ENCODE assay signal across 11 mouse cellular contexts in genomic region chr9:104128110-104128509, GRCm38 (mm10). TPM values are rescaled to one million over a fixed set of nuclear protein-coding genes. Genes with fewer than 3 reads are reported as not detected.
DNase-seq lines count a peak whose midpoint lies in the region; ATAC-seq and TF ChIP-seq lines count a peak whose summit lies in the region.
"Had no signal": no experiment of that assay in that cellular context is flagged by ENCODE, and none has a peak within 500 bp of the region (broad histone marks: within the 10 kb centered on the region; RNA-seq: fewer than 3 reads in every experiment).

No protein-coding gene starts in this region.

- H3K4me2 ChIP-seq in embryonic facial prominence, embryonic 14.5 days (ENCODE audit: low read depth, low read length), result no peak overlapping the region
- H3K4me2 ChIP-seq in forebrain, postnatal 0 days (ENCODE audit: low read depth), result no peak overlapping the region
- H3K4me2 ChIP-seq: heart, embryonic 11.5 days had no signal

- TF ChIP-seq CTCF in layer of hippocampus, adult 2 months (conservative IDR thresholded peaks at IDR 0.05), result no peak
- no peak for TF ChIP-seq CTCF in forebrain, postnatal 0 days (IDR thresholded peaks at IDR 0.05; ENCODE audit: low read depth)

- H3K4me1 ChIP-seq in embryonic facial prominence, embryonic 14.5 days (ENCODE audit: control insufficient read depth, insufficient read depth, low read length), result peaks cover 8% of the 10 kb centered on the region
- H3K4me1 ChIP-seq in forebrain, postnatal 0 days (ENCODE audit: insufficient read depth), result peaks cover 16% of the 10 kb centered on the region

- H3K27me3 ChIP-seq in embryonic facial prominence, embryonic 14.5 days (replicated peaks; ENCODE audit: control insufficient read depth, insufficient read depth, low read length), result no peaks in the 10 kb centered on the region
- H3K27me3 ChIP-seq in forebrain, postnatal 0 days (ENCODE audit: insufficient read depth, low read length), result no peaks in the 10 kb centered on the region

- WGBS in embryonic facial prominence, embryonic 14.5 days, result 56% methylated on average over 2 of the region's 2 CpGs
- WGBS in forebrain, postnatal 0 days, result 20% methylated on average over 2 of the region's 2 CpGs

- H3K9me3 ChIP-seq in embryonic facial prominence, embryonic 14.5 days (ENCODE audit: control insufficient read depth, low read length), result no peaks in the 10 kb centered on the region
- H3K9me3 ChIP-seq in forebrain, postnatal 0 days (ENCODE audit: low read length), result no peaks in the 10 kb centered on the region

- no peaks in the 10 kb centered on the region for H3K36me3 ChIP-seq in embryonic facial prominence, embryonic 14.5 days (ENCODE audit: control insufficient read depth, insufficient read depth, low read length)
- H3K36me3 ChIP-seq in forebrain, postnatal 0 days (ENCODE audit: insufficient read depth), result no peaks in the 10 kb centered on the region

- ATAC-seq in embryonic facial prominence, embryonic 14.5 days (ENCODE audit: low read depth), result no peak
- peak; percentile 57 for ATAC-seq in forebrain, postnatal 0 days

- peak overlapping the region; percentile 83 for H3K27ac ChIP-seq in layer of hippocampus, adult 2 months
- H3K27ac ChIP-seq in embryonic facial prominence, embryonic 14.5 days (replicated peaks; ENCODE audit: low read depth, low read length), result no peak overlapping the region
- H3K27ac ChIP-seq in forebrain, postnatal 0 days (ENCODE audit: low read depth, low read length), result peak overlapping the region; percentile 80
- H3K27ac ChIP-seq: kidney, postnatal 0 days had no signal

- H3K4me3 ChIP-seq in layer of hippocampus, adult 2 months, result no peak overlapping the region
- H3K4me3 ChIP-seq in embryonic facial prominence, embryonic 14.5 days (ENCODE audit: low read depth, low read length), result no peak overlapping the region
- no peak overlapping the region for H3K4me3 ChIP-seq in forebrain, postnatal 0 days (ENCODE audit: low read depth, low read length)

- peak in 1 of 2 experiments; percentile 66 for DNase-seq in layer of hippocampus, adult 2 months (ENCODE audit: low spot score in 2 of 2)
- no peak for DNase-seq in layer of hippocampus, postnatal 10 days (ENCODE audit: low spot score in 2 of 2)
- peak; percentile 54 for DNase-seq in embryonic facial prominence, embryonic 14.5 days (ENCODE audit: low spot score)
- DNase-seq in forebrain, postnatal 0 days, result peak; percentile 82
- peak; percentile 26 for DNase-seq in retina, embryonic 14.5 days (ENCODE audit: low spot score)
- no peak for DNase-seq in spleen, adult 18-20 months
- DNase-seq in gastrocnemius, postnatal 10 days, result no peak
- DNase-seq: cerebellum, postnatal 25 days; lung, adult 18-20 months had no signal

- no peak overlapping the region for H3K9ac ChIP-seq in embryonic facial prominence, embryonic 14.5 days (ENCODE audit: low read depth, low read length)
- H3K9ac ChIP-seq in forebrain, postnatal 0 days, result no peak overlapping the region

RNA-seq across cellular contexts. Expression of gene Ackr4, which starts 1.4 kb away (rescaled TPM):
- under 1 TPM in 1 of 2 experiments, not detected in 1; 0.49 TPM for total RNA-seq in layer of hippocampus, adult 2 months (2021)
- total RNA-seq in layer of hippocampus, postnatal 10 days (2021), result under 1 TPM; 0.23 to 0.40 TPM
- 3.2 and 4.4 TPM in 2 replicates for polyA plus RNA-seq in embryonic facial prominence, embryonic 14.5 days (2014; fragmentation: Nextera tagmentation; extraction: Ambion mirVana)
- total RNA-seq in forebrain, postnatal 0 days (2014; rRNA removed), result 1.2 and 3.1 TPM in 2 replicates
- 0.53 and 0.70 TPM in 2 replicates for polyA plus RNA-seq in forebrain, postnatal 0 days (2015; fragmentation: Nextera tagmentation; extraction: Ambion mirVana)
- total RNA-seq in gastrocnemius, postnatal 10 days (2021), result 1 to 10 TPM; 1.9 to 3.6 TPM

Comparison
In these comparisons a context has a peak if more than half of its experiments do, and no peak if none do; other contexts are left out.
1. DNase-seq: peak in embryonic facial prominence, embryonic 14.5 days (single experiment), forebrain, postnatal 0 days (single experiment) and retina, embryonic 14.5 days (single experiment); none in layer of hippocampus, postnatal 10 days (0 of 2), spleen, adult 18-20 months (0 of 2) and gastrocnemius, postnatal 10 days (single experiment).